Mouse (Mus musculus) thymus, adult 2 months (tissue): ENCODE data around the gene Gm45021.

Source experiments
- CTCF ChIP-seq: fragments of 200-500 bp; IDR thresholded peaks from 2 replicates; pipeline ENCODE4 v1.5.1; 2012; ENCODE audit warnings: mild to moderate bottlenecking, control low read depth, low read length, moderate library complexity, borderline replicate concordance; ENCODE audit not compliant: control insufficient read depth, poor library complexity, insufficient read depth; ENCODE audit errors: extremely low read depth
- POLR2A ChIP-seq: fragments of 200-500 bp; IDR thresholded peaks from 2 replicates; pipeline ENCODE4 v1.6.1; 2012; ENCODE audit warnings: mild to moderate bottlenecking, low read length, control low read depth, moderate library complexity; ENCODE audit not compliant: control insufficient read depth, poor library complexity, insufficient read depth; ENCODE audit errors: extremely low read depth

DNA sequence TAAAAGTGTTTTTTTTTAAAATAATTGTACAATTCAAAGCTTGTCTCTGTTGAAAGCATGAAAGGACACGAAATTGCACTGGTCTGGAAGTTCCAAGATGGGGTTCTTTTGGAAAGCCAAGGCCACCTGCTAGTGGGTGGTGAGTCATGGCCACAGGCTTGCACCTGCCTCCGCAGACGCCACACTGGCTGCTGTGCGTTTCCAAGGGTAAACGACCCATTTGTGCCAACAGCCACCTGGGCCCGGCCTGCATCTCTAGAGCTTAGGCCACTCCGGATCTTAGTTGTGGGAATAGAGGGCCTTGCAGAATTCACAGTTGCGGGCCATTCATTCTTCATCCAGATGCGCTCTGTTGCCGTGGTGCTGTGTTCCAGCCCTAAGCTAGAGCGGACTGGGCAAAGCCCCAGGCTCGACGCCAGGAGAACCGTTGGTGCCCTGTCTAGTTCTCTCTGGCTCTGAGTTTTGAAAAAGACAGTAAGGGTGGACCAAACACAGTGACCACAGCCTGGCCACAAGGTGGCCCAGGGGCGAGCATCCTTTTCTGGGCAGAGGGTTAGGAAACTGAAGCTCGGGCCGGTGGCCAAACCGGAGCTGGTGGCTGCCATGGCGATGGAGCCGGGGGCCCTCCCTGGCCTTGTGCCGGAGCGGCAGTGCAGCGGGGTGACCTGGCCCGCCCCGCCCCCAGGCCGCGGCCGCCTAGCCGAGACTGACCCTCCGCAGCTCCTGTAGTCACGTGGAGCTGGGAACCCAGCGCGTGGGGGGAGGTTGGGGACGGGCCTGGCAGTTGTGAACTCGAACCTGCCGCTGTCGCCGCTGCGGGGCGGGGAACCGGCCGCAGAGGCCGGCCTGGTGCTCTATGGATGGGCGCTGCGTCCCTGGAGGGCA, 4.0 kb downstream of the Gm45021 start, which contains the start of the genes Repin1 and Gm44965:
- no peak for TF ChIP-seq CTCF
- 0 out of 2 replicates have a peak, but pooled peaks have one; percentile 38 for TF ChIP-seq POLR2A
